Mouse (Mus musculus) cortical plate, adult 2 months (tissue): ENCODE measurements around the gene Tgoln1.

ENCODE experiments used
- CTCF ChIP-seq: fragments of 200-500 bp; IDR thresholded peaks from 2 replicates; pipeline ENCODE4 v1.5.1; 2011; ENCODE audit warnings: mild to moderate bottlenecking, control low read depth, low read length; ENCODE audit not compliant: insufficient read depth; ENCODE audit errors: extremely low read depth
- POLR2A ChIP-seq: fragments of 200-500 bp; IDR thresholded peaks from 2 replicates; pipeline ENCODE4 v1.6.1; 2011; ENCODE audit warnings: mild to moderate bottlenecking, low read length, control low read depth; ENCODE audit not compliant: insufficient read depth; ENCODE audit errors: extremely low read depth

DNA sequence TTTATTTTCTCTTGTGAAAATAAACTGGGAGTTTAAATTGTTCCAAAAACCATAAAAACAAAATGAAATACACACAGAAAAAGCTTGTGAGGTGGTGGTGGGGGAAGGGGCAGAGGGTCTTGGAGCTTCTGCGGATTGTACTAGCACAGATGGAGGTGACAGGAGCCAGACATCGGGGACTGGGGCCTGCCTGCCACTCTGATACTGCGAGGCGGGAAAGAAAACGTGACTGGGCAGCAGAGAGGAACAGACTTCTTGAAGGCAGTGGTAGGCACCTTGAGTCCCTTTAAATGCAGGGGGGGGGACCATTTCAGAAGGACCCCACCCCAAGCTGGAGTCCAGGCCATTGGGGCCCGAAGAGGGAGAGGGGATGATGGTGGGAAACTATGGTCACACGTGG is 9.6 kb upstream of the Tgoln1 start:
- TF ChIP-seq CTCF: no peak
- TF ChIP-seq POLR2A: no peak
